Mouse (Mus musculus): ENCODE results near the gene Fbxo3. TPM values are rescaled to one million over a fixed set of nuclear protein-coding genes. Genes with fewer than 3 reads are reported as not detected.
A peak's percentile ranks its signal among the peaks of the same experiment; 100 is the strongest.
"Not testable (repeated sequence)": the region's sequence is repeated elsewhere in the genome, so short reads cannot be mapped to it uniquely, and the experiment has no call there.

Gene Fbxo3
- polyA plus RNA-seq, 1 experiment, result 41.1 TPM

DNA sequence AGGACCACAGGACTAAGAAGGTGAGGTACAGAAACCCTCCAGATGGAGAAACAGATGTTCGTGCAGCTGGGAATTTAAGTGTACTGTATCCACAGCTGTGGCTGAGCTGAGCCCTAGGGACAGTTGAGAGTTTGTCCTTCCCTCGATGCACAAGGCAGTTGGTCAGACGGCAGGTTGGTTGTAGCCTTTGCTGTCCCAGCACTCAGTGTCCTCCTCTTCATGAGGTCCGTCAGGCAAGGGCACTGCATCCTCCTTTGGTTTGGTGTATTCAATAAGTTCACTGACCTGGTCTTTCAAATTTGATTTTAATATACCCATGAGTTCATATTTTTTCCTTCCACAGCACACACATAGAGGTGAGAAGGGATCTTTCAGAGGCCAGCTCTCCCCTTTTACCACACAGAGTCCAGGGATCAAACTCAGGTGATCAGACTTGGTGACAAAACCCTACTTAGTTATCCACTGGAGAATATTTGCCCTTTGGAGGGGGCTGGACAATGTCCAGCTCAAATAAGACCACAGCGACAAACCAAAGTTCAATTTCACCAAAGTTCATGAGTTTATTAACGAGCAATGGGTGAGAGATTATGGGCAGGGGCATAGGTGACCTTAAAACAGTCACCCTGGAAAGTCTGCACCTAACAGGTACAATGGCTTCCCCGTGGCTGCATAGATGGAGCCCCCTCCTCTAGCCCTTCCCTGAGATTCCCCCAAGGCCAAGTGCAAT, 19.6 kb upstream of the Fbxo3 start:
- Histone ChIP-seq H3K9me3 (replicated peaks; ENCODE audit: control insufficient read depth, insufficient read depth, low read length, poor library complexity, severe bottlenecking) (no peaks in the 10 kb centered on the region), H3K9ac (ENCODE audit: low read depth, poor library complexity, severe bottlenecking) (no peak overlapping the region), H3K4me1 (ENCODE audit: control insufficient read depth, insufficient read depth, low read length) (no peaks in the 10 kb centered on the region), H3K36me3 (ENCODE audit: control insufficient read depth, insufficient read depth, low read length, poor library complexity, severe bottlenecking) (no peaks in the 10 kb centered on the region), H3K27me3 (ENCODE audit: control insufficient read depth, insufficient read depth, low read length, poor library complexity, severe bottlenecking) (no peaks in the 10 kb centered on the region), H3K27ac (ENCODE audit: insufficient read depth, low read length) (no peak overlapping the region), H3K4me3 (ENCODE audit: low read depth, low read length) (no peak overlapping the region)
- TF ChIP-seq POLR2A (IDR thresholded peaks at IDR 0.05; ENCODE audit: insufficient read depth, low read length) (no peak), CTCF (IDR thresholded peaks at IDR 0.05; ENCODE audit: low read depth, low read length) (no peak), EP300 (IDR thresholded peaks at IDR 0.05; ENCODE audit: insufficient read depth, low read depth, low read length) (no peak)

DNA sequence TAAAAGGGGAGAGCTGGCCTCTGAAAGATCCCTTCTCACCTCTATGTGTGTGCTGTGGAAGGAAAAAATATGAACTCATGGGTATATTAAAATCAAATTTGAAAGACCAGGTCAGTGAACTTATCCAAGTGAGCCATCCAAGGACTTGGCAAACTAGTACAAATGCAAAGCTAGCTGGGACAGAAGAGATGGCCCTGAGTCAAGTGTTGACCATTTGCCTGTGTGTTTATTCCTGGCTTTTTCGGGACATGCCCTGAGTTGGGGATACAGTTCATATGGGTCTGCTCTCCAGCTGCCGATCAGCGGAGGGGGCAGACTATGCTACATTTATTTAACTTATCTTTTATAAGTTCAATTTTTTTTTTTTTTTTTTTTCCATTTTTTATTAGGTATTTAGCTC, 18.7 kb upstream of the Fbxo3 start:
- H3K9me3 ChIP-seq (replicated peaks; ENCODE audit: control insufficient read depth, insufficient read depth, low read length, poor library complexity, severe bottlenecking); H3K9ac ChIP-seq (ENCODE audit: low read depth, poor library complexity, severe bottlenecking); H3K27ac ChIP-seq (ENCODE audit: insufficient read depth, low read length); H3K36me3 ChIP-seq (ENCODE audit: control insufficient read depth, insufficient read depth, low read length, poor library complexity, severe bottlenecking); H3K4me1 ChIP-seq (ENCODE audit: control insufficient read depth, insufficient read depth, low read length); H3K27me3 ChIP-seq (ENCODE audit: control insufficient read depth, insufficient read depth, low read length, poor library complexity, severe bottlenecking); H3K4me3 ChIP-seq (ENCODE audit: low read depth, low read length): not testable (repeated sequence)

DNA sequence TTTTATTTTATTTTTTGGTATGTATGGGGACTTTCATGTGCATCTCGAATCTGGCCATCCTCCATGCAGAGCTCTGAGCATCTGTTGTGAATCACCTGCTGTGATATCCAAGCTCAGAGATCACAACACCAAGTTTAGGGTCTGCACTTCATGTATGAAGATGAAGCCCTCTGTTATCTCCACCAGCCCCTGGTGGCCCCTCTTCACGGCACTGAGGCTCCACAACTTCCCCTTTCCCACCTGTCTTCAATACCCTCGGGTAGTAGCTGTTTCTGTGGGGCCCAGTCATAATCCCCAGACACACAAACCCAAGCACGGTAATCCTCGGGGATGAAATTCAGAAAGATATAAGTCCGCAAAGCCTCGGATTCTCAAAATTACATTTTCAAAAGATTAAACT, 4.4 kb upstream of the Fbxo3 start:
- TF ChIP-seq CTCF (IDR thresholded peaks at IDR 0.05; ENCODE audit: low read depth, low read length) (no peak), POLR2A (IDR thresholded peaks at IDR 0.05; ENCODE audit: insufficient read depth, low read length) (no peak), EP300 (IDR thresholded peaks at IDR 0.05; ENCODE audit: insufficient read depth, low read depth, low read length) (no peak)

DNA sequence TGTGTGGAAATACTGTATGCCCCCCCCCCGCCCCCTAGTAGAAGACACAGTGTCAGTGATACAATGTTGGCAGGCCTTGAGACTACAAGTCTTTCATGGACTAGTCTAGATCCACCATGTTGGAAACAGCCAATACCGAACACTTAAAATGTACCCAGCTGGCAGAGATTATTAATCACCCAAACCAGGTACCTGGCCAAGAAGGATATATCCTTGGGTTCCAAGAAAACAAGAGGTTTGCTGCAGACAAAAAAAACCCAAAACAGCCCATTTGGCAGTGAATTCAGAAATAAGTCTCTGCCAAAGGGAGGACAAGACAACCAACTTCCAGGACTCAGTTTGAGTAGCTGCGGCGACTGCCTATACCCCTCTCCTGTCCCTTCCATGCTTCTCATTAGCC, 2.9 kb upstream of the Fbxo3 start:
- H3K27me3 ChIP-seq (ENCODE audit: control insufficient read depth, insufficient read depth, low read length, poor library complexity, severe bottlenecking), result no peaks in the 10 kb centered on the region
- H3K4me3 ChIP-seq (ENCODE audit: low read depth, low read length), result no peak overlapping the region
- no peaks in the 10 kb centered on the region for H3K36me3 ChIP-seq (ENCODE audit: control insufficient read depth, insufficient read depth, low read length, poor library complexity, severe bottlenecking)
- no peak overlapping the region for H3K27ac ChIP-seq (ENCODE audit: insufficient read depth, low read length)
- no peak for TF ChIP-seq CTCF (IDR thresholded peaks at IDR 0.05; ENCODE audit: low read depth, low read length)
- TF ChIP-seq EP300 (IDR thresholded peaks at IDR 0.05; ENCODE audit: insufficient read depth, low read depth, low read length), result no peak
- TF ChIP-seq POLR2A (IDR thresholded peaks at IDR 0.05; ENCODE audit: insufficient read depth, low read length), result no peak
- no peaks in the 10 kb centered on the region for H3K9me3 ChIP-seq (replicated peaks; ENCODE audit: control insufficient read depth, insufficient read depth, low read length, poor library complexity, severe bottlenecking)
- H3K4me1 ChIP-seq (ENCODE audit: control insufficient read depth, insufficient read depth, low read length), result no peaks in the 10 kb centered on the region
- H3K9ac ChIP-seq (ENCODE audit: low read depth, poor library complexity, severe bottlenecking), result no peak overlapping the region

More for the DNA sequence above, 4.4 kb upstream of the Fbxo3 start:
- Histone ChIP-seq H3K9me3 (replicated peaks; ENCODE audit: control insufficient read depth, insufficient read depth, low read length, poor library complexity, severe bottlenecking) (no peaks in the 10 kb centered on the region), H3K27ac (ENCODE audit: insufficient read depth, low read length) (no peak overlapping the region), H3K36me3 (ENCODE audit: control insufficient read depth, insufficient read depth, low read length, poor library complexity, severe bottlenecking) (no peaks in the 10 kb centered on the region), H3K4me1 (ENCODE audit: control insufficient read depth, insufficient read depth, low read length) (no peaks in the 10 kb centered on the region), H3K27me3 (ENCODE audit: control insufficient read depth, insufficient read depth, low read length, poor library complexity, severe bottlenecking) (no peaks in the 10 kb centered on the region), H3K9ac (ENCODE audit: low read depth, poor library complexity, severe bottlenecking) (no peak overlapping the region), H3K4me3 (ENCODE audit: low read depth, low read length) (no peak overlapping the region)

DNA sequence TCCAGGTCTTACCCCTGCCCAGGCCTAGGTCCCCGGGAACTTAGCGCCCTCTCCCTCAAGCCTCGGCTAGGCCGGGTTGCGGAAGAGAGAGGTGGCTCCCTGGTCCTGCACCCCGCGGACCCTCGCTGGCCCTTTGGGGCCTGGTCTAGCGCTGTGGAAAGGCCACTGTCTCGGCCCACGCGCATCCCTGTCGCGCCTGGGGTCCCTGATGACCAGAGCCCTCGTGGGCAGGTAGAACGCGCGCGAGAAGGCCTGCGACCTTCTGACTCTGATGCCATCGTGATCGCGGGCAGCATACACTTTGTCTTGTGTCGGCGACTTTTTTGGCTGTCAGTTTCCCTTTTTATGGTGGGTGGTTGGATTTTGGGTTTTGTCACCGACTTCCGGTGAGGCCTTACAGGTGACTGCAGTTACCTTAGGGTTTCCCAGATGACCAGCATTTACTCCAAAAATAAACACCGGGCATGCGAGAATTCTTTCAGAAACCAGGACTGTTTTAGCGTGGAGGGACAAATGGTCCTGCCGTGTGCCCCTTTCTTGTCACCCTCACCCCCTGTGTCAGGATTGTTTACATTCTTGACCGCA, 710 bp downstream of the Fbxo3 start, which contains the start of gene 4931422A03Rik:
4931422A03Rik (minus strand) TSS at position 223 of the 585 bp plus-strand sequence.
- Histone ChIP-seq H3K9me3 (replicated peaks; ENCODE audit: control insufficient read depth, insufficient read depth, low read length, poor library complexity, severe bottlenecking) (no peaks in the 10 kb centered on the region), H3K9ac (ENCODE audit: low read depth, poor library complexity, severe bottlenecking) (peak within 1 kb of the TSS; percentile 73), H3K27ac (ENCODE audit: insufficient read depth, low read length) (no peak within 1 kb of the TSS), H3K4me1 (ENCODE audit: control insufficient read depth, insufficient read depth, low read length) (no peaks in the 10 kb centered on the region), H3K36me3 (ENCODE audit: control insufficient read depth, insufficient read depth, low read length, poor library complexity, severe bottlenecking) (no peaks in the 10 kb centered on the region), H3K4me3 (ENCODE audit: low read depth, low read length) (peak within 1 kb of the TSS; percentile 91), H3K27me3 (ENCODE audit: control insufficient read depth, insufficient read depth, low read length, poor library complexity, severe bottlenecking) (no peaks in the 10 kb centered on the region)
- TF ChIP-seq CTCF (IDR thresholded peaks at IDR 0.05; ENCODE audit: low read depth, low read length) (no peak), EP300 (IDR thresholded peaks at IDR 0.05; ENCODE audit: insufficient read depth, low read depth, low read length) (no peak), POLR2A (IDR thresholded peaks at IDR 0.05; ENCODE audit: insufficient read depth, low read length) (no peak)

DNA sequence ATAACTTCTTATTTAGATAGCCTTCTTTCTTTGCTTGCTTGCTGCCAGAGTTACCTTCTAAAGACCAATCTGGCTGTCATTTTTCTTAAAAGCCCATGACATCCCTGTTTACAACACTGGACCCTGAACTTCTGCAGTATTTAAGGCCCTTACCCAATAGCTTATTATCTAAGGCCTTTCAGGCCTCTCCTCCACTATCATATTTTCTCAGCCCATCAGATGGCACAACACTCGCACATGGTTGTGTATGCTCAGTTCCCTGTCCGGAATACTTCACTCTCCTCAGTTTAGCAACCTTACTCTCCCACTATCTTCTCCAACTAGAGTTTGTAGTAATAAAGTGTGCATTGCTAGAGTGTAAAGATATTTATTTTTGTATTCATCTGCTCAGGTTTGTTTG, 1.6 kb downstream of the Fbxo3 start:
- Histone ChIP-seq H3K4me3 (ENCODE audit: low read depth, low read length) (no peak overlapping the region), H3K9ac (ENCODE audit: low read depth, poor library complexity, severe bottlenecking) (no peak overlapping the region), H3K4me1 (ENCODE audit: control insufficient read depth, insufficient read depth, low read length) (no peaks in the 10 kb centered on the region)

More for the DNA sequence above, 1.6 kb downstream of the Fbxo3 start:
- no peak for TF ChIP-seq CTCF (IDR thresholded peaks at IDR 0.05; ENCODE audit: low read depth, low read length)
- no peak for TF ChIP-seq POLR2A (IDR thresholded peaks at IDR 0.05; ENCODE audit: insufficient read depth, low read length)
- no peaks in the 10 kb centered on the region for H3K9me3 ChIP-seq (replicated peaks; ENCODE audit: control insufficient read depth, insufficient read depth, low read length, poor library complexity, severe bottlenecking)
- H3K36me3 ChIP-seq (ENCODE audit: control insufficient read depth, insufficient read depth, low read length, poor library complexity, severe bottlenecking), result peaks cover 3% of the 10 kb centered on the region; the same call in 1 of the 2 replicates
- H3K27me3 ChIP-seq (ENCODE audit: control insufficient read depth, insufficient read depth, low read length, poor library complexity, severe bottlenecking), result no peaks in the 10 kb centered on the region
- no peak overlapping the region for H3K27ac ChIP-seq (ENCODE audit: insufficient read depth, low read length)

All from ES-Bruce4 (cell line).